In the genomic region with DNA sequence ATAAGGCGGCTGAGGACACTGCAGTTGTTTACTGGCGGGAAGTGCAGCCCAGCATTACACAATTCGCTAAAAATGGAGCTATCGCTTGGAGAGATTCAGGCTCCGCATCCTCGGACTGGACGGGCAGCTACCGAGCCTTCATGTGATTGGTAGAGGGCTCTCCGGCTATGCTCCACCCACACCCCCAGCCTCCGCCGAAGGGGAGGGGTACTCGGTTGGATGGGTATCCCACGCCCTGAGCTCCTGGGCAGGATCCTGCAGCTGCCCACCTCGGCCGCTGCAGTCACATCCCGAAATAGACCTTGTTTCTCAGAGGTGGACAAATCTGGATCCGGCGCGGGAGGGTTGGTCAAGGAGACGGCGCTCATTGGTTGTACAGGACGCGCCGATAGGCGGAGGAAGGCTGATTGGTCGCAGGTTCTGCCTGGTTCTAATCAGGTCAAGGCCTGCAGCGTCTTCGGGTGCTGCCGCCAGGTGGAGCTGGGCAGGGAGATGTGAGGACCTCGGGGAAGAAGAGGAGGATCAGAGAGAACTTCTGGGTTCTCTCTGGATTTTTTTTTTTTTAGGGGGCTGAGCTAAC, we compare ENCODE assay signal across 8 mouse cellular contexts. TPM values are rescaled to one million over a fixed set of nuclear protein-coding genes. Genes with fewer than 3 reads are reported as not detected.
DNase-seq lines count a peak whose midpoint lies in the region; ATAC-seq and TF ChIP-seq lines count a peak whose summit lies in the region.

No protein-coding gene starts in this region.

- H3K4me3 ChIP-seq in ES-Bruce4 (ENCODE audit: low read depth, low read length), result peak overlapping the region; percentile 78
- peak overlapping the region; percentile 54 for H3K4me3 ChIP-seq in forebrain, embryonic 13.5 days
- H3K4me3 ChIP-seq in neural tube, embryonic 15.5 days (replicated peaks), result peak overlapping the region; percentile 65

- H3K27me3 ChIP-seq in ES-Bruce4 (ENCODE audit: control insufficient read depth, insufficient read depth, low read length, poor library complexity, severe bottlenecking), result no peaks in the 10 kb centered on the region
- H3K27me3 ChIP-seq in forebrain, embryonic 13.5 days, result peaks cover 25% of the 10 kb centered on the region
- H3K27me3 ChIP-seq in neural tube, embryonic 15.5 days (replicated peaks), result peaks cover 7% of the 10 kb centered on the region; the same call in 1 of the 2 replicates

- no peaks in the 10 kb centered on the region for H3K36me3 ChIP-seq in ES-Bruce4 (ENCODE audit: control insufficient read depth, insufficient read depth, low read length, poor library complexity, severe bottlenecking)
- H3K36me3 ChIP-seq in forebrain, embryonic 13.5 days (ENCODE audit: poor library complexity, severe bottlenecking), result no peaks in the 10 kb centered on the region
- no peaks in the 10 kb centered on the region for H3K36me3 ChIP-seq in neural tube, embryonic 15.5 days

- H3K9ac ChIP-seq in ES-Bruce4 (ENCODE audit: low read depth, poor library complexity, severe bottlenecking), result peak overlapping the region; percentile 38
- H3K9ac ChIP-seq in forebrain, embryonic 13.5 days, result peak overlapping the region; percentile 61
- peak overlapping the region; percentile 58 for H3K9ac ChIP-seq in neural tube, embryonic 15.5 days (replicated peaks)

- ATAC-seq in cerebellum, adult (ENCODE audit: insufficient number of reproducible peaks, low FRiP score, low TSS enrichment), result peak; percentile 99
- peak; percentile 98 for ATAC-seq in forebrain, embryonic 13.5 days
- peak; percentile 98 for ATAC-seq in neural tube, embryonic 15.5 days (ENCODE audit: low FRiP score)

- intact Hi-C loops in heart, postnatal 14 days (cut with DNase I), result loop anchor here (2.0 to 10.0 kb wide), 3 partner anchors 210 to 321 kb away; no protein-coding TSS in a partner anchor

- WGBS in forebrain, embryonic 13.5 days, result 1% methylated on average over 30 of the region's 30 CpGs
- WGBS in neural tube, embryonic 15.5 days, result under 1% methylated on average over 30 of the region's 30 CpGs

- peak overlapping the region; percentile 48; the same call in 1 of the 2 replicates for H3K27ac ChIP-seq in ES-Bruce4 (ENCODE audit: insufficient read depth, low read length)
- H3K27ac ChIP-seq in forebrain, embryonic 13.5 days, result peak overlapping the region; percentile 11; the same call in 1 of the 2 replicates
- H3K27ac ChIP-seq in neural tube, embryonic 15.5 days (replicated peaks), result peak overlapping the region; percentile 90

- TF ChIP-seq POLR2A in ES-Bruce4 (IDR thresholded peaks at IDR 0.05; ENCODE audit: insufficient read depth, low read length), result no peak

- 0 out of 2 replicates have a peak, but pooled peaks have one; percentile 23 for TF ChIP-seq EP300 in ES-Bruce4 (IDR thresholded peaks at IDR 0.05; ENCODE audit: insufficient read depth, low read depth, low read length)

- H3K4me1 ChIP-seq in ES-Bruce4 (ENCODE audit: control insufficient read depth, insufficient read depth, low read length), result peaks cover 2% of the 10 kb centered on the region
- H3K4me1 ChIP-seq in forebrain, embryonic 13.5 days, result peaks cover 5% of the 10 kb centered on the region
- H3K4me1 ChIP-seq in neural tube, embryonic 15.5 days, result peaks cover 13% of the 10 kb centered on the region

- peak; percentile 88 for TF ChIP-seq CTCF in ES-Bruce4 (IDR thresholded peaks at IDR 0.05; ENCODE audit: low read depth, low read length)

- H3K4me2 ChIP-seq in forebrain, embryonic 13.5 days, result peak overlapping the region; percentile 76
- peak overlapping the region; percentile 76 for H3K4me2 ChIP-seq in neural tube, embryonic 15.5 days

- peak; percentile 91 to 95 for DNase-seq in heart, postnatal 14 days
- peak; percentile 92 for DNase-seq in layer of hippocampus, adult 11-12 months (ENCODE audit: low spot score)
- peak; percentile 93 to 95 for DNase-seq in lung, adult 18-20 months
- DNase-seq in testis, postnatal 14 days (ENCODE audit: low spot score), result peak; percentile 91

- H3K9me3 ChIP-seq in ES-Bruce4 (replicated peaks; ENCODE audit: control insufficient read depth, insufficient read depth, low read length, poor library complexity, severe bottlenecking), result no peaks in the 10 kb centered on the region
- no peaks in the 10 kb centered on the region for H3K9me3 ChIP-seq in forebrain, embryonic 13.5 days (replicated peaks)
- H3K9me3 ChIP-seq in neural tube, embryonic 15.5 days (replicated peaks), result no peaks in the 10 kb centered on the region

RNA-seq across cellular contexts. Expression of a gene that starts 14.1 kb away (rescaled TPM):
- polyA plus RNA-seq in ES-Bruce4 (2011; ENCODE audit: insufficient read depth, insufficient read length, low read depth, missing spikeins), result not detected in 2 replicates
- not detected in 2 replicates for polyA plus RNA-seq in forebrain, embryonic 13.5 days (2015; fragmentation: Nextera tagmentation; extraction: Ambion mirVana)
- total RNA-seq in heart, postnatal 14 days (2021), result not detected
- not detected in 2 replicates for polyA plus RNA-seq in neural tube, embryonic 15.5 days (2015; fragmentation: Nextera tagmentation; extraction: Ambion mirVana)

RNA-seq across cellular contexts. Expression of a gene that starts 14.3 kb away (rescaled TPM):
- polyA plus RNA-seq in ES-Bruce4 (2011; ENCODE audit: insufficient read depth, insufficient read length, low read depth, missing spikeins), result 0.81 and 1.8 TPM in 2 replicates
- polyA plus RNA-seq in forebrain, embryonic 13.5 days (2015; fragmentation: Nextera tagmentation; extraction: Ambion mirVana), result 19.4 and 25.6 TPM in 2 replicates
- 1 to 10 TPM; 1.0 to 1.3 TPM for total RNA-seq in heart, postnatal 14 days (2021)
- polyA plus RNA-seq in neural tube, embryonic 15.5 days (2015; fragmentation: Nextera tagmentation; extraction: Ambion mirVana), result 98.5 and 116 TPM in 2 replicates

RNA-seq across cellular contexts. Expression of a gene that starts 15.8 kb away (rescaled TPM):
- polyA plus RNA-seq in ES-Bruce4 (2011; ENCODE audit: insufficient read depth, insufficient read length, low read depth, missing spikeins), result 34.7 and 34.9 TPM in 2 replicates
- 41.4 and 45.8 TPM in 2 replicates for polyA plus RNA-seq in forebrain, embryonic 13.5 days (2015; fragmentation: Nextera tagmentation; extraction: Ambion mirVana)
- total RNA-seq in heart, postnatal 14 days (2021), result 100 to 1,000 TPM in 1 of 2 experiments, 10 to 100 TPM in 1; 99.8 to 111 TPM
- 61.9 and 62.5 TPM in 2 replicates for polyA plus RNA-seq in neural tube, embryonic 15.5 days (2015; fragmentation: Nextera tagmentation; extraction: Ambion mirVana)

RNA-seq across cellular contexts. Expression of a gene that starts 39.6 kb away (rescaled TPM):
- polyA plus RNA-seq in ES-Bruce4 (2011; ENCODE audit: insufficient read depth, insufficient read length, low read depth, missing spikeins), result not detected in 2 replicates
- not detected in 2 replicates for polyA plus RNA-seq in forebrain, embryonic 13.5 days (2015; fragmentation: Nextera tagmentation; extraction: Ambion mirVana)
- total RNA-seq in heart, postnatal 14 days (2021), result not detected
- 0.13 TPM in 1 of 2 replicates, not detected in the other for polyA plus RNA-seq in neural tube, embryonic 15.5 days (2015; fragmentation: Nextera tagmentation; extraction: Ambion mirVana)

RNA-seq across cellular contexts. Expression of a gene that starts 39.6 kb away (rescaled TPM):
- not detected in 2 replicates for polyA plus RNA-seq in ES-Bruce4 (2011; ENCODE audit: insufficient read depth, insufficient read length, low read depth, missing spikeins)
- polyA plus RNA-seq in forebrain, embryonic 13.5 days (2015; fragmentation: Nextera tagmentation; extraction: Ambion mirVana), result not detected in 2 replicates
- not detected for total RNA-seq in heart, postnatal 14 days (2021)
- polyA plus RNA-seq in neural tube, embryonic 15.5 days (2015; fragmentation: Nextera tagmentation; extraction: Ambion mirVana), result 0.35 and 0.46 TPM in 2 replicates

Comparison
In these comparisons a context has a peak if more than half of its experiments do, and no peak if none do; other contexts are left out.
1. Peak in every context shown above with its lines: DNase-seq, ATAC-seq, H3K4me3 ChIP-seq and H3K27ac ChIP-seq.
2. H3K27ac ChIP-seq: peak in every context shown above with its lines; median percentile 90 in neural tube, embryonic 15.5 days; 48 in ES-Bruce4; 11 in forebrain, embryonic 13.5 days.